Mouse (Mus musculus) gastrocnemius, postnatal 25 days (tissue): ENCODE data around the gene Pgrmc1. TPM values are rescaled to one million over a fixed set of nuclear protein-coding genes. Genes with fewer than 3 reads are reported as not detected.

Experiments
- DNase-seq: peaks from one replicate; pipeline ENCODE4 v3.0.0; 2022
- total RNA-seq, 2 experiments: library from RNA; stranded (reverse); gene quantifications; 1 replicate in 1 of 2; 2 replicates in 1 of 2; pipeline ENCODE4 v1.2.3; 2021

Pgrmc1 gene
- total RNA-seq, 2 experiments from 2014 or later, result 7.2 to 11.7 TPM

GRCm38 (mm10) chrX:36602926-36603325, 4.9 kb downstream of the Pgrmc1 start:
- DNase-seq, result no peak

- no peak for DNase-seq
These were observed 6.0 kb downstream of the Pgrmc1 start for GRCm38 (mm10) chrX:36604040-36604439.

DNA sequence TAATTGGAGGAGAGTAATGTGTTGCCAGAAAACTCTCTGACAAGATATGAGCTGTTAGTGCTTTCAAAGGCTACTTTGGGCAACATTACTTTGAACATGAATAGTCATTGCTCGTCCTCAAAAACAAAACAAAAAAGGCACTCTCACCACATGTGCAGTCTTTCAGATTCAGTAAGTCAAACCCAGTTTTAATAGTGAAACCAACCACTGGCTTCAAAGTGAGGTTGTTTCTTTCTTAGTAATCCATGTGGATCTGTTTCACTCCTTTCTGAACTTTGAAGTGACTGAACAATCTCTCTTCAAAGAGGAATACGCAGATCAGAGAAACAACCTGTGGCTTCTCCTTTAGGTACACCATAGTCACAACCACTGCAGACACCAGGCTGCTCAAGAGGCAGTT, 11.1 kb downstream of the Pgrmc1 start:
- no peak for DNase-seq

GRCm38 (mm10) chrX:36628102-36628501, 30.1 kb downstream of the Pgrmc1 start:
- no peak for DNase-seq

- no peak for DNase-seq
These were observed 32.8 kb downstream of the Pgrmc1 start for GRCm38 (mm10) chrX:36630771-36631170.

- no peak for DNase-seq
These were observed 42.0 kb downstream of the Pgrmc1 start for GRCm38 (mm10) chrX:36640046-36640445.

DNA sequence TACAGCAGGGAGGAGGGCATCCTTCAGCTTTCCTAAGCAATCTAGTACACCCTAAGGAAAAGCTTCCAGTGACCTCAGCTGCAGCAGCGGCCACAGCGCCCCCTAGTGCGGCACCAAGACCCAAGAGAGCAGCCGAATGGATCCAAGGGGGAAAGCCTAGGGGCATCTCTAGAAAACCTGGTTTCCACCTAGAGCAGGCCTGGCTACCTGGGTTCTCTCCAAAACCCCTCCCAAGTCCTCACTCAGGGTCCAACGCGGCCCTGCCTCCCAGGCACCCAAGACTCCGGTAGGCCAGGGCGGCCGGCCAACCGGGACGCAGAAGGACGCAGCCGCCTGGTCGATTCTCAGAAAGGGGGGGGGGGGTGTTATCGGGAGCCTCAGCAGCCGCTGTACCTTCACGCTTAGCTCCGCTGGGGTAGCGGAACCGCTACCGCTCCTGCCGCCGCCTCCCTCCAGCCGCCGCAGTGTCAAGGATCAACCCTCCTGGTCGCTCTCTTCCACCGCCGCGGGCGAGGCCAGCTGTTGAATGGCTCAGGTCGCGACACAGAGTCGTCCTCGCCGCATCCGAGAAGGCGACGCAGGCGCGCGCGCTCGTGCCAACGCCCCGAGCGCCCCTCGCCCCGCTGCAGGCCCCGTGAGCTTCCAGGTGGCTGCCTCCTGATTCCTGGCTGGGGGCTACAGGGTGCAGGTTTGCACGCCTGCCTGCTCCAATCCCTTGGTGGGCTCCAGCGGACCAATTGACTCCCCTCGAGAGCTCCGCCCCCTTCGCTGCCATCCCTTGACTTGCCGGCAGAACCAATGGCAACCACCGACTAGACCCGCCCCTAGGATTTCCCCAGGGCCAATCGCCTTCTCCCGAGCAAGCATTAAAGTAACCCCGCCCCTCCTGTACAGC, 46.9 kb downstream of the Pgrmc1 start, which contains the start of gene Akap17b:
Akap17b (minus strand) TSS at position 739 of the 895 bp plus-strand sequence.
- peak; percentile 83 for DNase-seq

Other genes with a start within 250 kb of the Pgrmc1 start
- gene Gm6268, start 196.9 kb upstream of the Pgrmc1 start, total RNA-seq, result not detected
- not detected for gene Gm14569, start 106.4 kb upstream of the Pgrmc1 start, total RNA-seq
- 1 to 10 TPM; 1.6 to 1.8 TPM for gene Akap17b, start 47.2 kb downstream of the Pgrmc1 start, total RNA-seq
- under 1 TPM in 1 of 2 experiments, not detected in 1; 0.32 TPM for gene Slc25a43, start 145.5 kb downstream of the Pgrmc1 start, total RNA-seq
- 10 to 100 TPM; 78.5 to 87.7 TPM for gene Slc25a5, start 197.4 kb downstream of the Pgrmc1 start, total RNA-seq